Mouse (Mus musculus) natural killer cell, adult 2 months (primary cell): ENCODE data around the gene Olfr522.

ENCODE experiments used
- DNase-seq, 2 experiments: peaks; one replicate each; pipeline ENCODE4 v3.0.0; 2022; ENCODE audit warnings: low spot score in 2 of 2

Olfr522 gene

DNA sequence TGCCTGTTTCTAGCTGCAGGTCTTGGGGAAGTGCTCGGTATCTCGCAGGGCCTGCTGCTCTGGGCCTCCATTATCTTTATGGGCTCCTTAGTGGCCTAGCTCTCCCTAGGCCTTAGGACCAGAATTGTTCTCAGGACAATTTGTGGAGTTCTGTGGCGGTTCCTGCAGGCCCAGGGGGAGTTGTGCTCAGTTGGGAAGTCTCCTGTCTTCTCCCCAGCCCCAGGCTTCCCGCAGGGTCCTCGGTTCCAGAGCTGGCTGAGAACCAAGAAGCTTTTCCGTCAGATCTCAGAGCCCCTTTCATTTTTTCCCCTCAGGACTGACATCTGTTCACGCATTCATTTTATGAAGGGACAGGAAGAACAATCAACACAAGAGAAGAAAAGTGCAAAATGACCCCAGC, at the start of gene Olfr522:
Gene Olfr522, minus strand, starts transcription at position 101 of the 400 bp plus-strand sequence.
- DNase-seq: no peak

DNA sequence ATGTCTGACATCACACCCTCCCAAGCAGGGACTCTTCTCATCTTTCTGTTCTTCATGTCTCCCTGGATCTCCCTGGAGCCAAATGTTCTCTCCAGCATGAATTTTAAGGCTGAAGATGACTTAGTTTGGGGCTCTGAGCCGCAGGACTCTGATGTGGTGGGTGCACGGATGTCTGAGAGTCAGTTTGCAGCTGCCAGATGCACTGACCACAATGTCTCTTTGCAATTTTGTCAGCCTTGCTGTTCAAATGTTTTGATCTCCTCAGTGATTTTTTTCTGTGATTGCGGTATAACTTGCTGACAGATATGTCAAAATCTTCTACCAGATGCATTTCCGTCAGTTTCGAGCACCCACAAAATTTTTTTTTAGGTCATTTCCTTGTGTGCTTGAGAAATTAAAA, 49.3 kb upstream of the Olfr522 start:
- DNase-seq: peak; percentile 7 to 19

DNA sequence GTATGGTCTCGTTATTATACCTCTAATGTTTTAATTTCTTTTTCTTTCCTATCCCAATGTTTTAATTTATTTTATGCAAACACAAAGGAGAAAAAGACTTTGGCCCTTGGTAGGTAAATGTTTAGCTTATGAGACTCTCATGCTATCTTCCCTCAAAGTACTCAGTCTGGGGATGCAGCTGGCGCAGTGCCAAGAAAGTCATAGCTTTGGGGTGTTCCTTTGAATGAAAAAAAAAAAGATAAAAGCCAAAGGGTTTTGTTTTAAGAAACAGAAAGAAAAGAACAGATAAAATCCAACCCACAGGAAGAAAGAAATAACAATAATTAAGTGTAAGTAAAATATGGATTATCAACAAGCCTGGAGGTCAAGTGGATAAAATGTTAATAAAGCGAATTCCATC, 44.1 kb upstream of the Olfr522 start:
- no peak for DNase-seq

DNA sequence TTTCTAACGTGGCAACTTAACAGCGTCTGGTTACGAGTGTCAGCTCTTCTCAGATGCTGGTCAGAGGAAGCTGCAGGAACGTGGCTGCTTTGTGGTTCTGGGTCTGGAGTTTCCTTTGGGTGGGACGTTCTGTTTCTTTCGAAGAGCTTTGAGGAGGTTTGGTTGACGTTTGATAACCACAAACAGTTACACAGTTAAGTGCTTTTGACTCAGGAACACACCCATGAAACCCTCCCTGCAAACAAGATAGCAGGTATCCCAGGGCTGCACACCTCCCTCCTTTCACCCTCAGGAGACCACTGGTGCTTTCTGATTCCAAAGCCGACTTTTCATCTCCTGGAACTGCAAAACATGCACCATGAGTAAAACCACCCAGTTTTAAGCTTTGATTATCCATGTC, 43.6 kb upstream of the Olfr522 start:
- DNase-seq: peak; percentile 44 to 59

DNA sequence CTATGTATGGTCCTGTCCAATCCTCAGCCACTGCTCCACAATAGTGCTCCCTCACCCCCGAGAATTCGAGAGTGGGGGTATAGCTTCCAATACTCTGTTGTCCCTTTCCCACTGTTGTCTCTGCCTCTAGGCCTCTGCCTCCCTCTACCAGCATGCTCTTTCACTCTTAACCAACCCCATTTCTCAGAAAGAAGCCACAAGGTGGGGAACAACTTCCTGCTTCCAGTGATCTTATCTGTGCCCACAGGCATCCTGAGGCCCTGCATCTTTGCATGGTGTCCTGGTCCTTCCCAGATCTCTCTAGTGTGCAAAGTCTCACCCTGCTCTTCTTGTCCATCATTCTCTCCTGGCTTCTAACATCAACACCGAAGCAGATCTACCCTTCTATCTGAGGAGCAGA, 42.3 kb upstream of the Olfr522 start:
- no peak for DNase-seq

DNA sequence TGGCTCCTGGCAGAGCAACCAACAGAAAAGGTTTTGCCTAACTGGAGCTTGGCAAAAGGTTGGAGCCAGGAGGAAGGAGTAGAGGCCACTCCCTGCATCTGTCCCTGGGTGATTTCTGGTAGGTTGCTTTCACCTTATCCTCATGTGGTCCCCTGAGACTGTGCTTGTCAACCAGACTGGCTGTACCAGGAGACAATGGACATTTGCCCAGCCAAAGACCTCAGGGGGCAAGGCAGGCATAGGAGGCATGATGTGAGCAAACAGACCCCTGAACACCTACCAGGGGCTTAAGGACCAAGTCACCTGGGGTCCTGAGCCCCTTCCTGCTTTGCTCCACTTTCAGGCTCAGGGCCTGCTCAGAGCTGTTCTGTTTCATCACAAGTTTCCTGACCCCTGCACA, 41.3 kb upstream of the Olfr522 start, which contains the start of gene Olfr524:
Gene Olfr524, minus strand, starts transcription at position 101 of the 400 bp plus-strand sequence.
- no peak for DNase-seq

DNA sequence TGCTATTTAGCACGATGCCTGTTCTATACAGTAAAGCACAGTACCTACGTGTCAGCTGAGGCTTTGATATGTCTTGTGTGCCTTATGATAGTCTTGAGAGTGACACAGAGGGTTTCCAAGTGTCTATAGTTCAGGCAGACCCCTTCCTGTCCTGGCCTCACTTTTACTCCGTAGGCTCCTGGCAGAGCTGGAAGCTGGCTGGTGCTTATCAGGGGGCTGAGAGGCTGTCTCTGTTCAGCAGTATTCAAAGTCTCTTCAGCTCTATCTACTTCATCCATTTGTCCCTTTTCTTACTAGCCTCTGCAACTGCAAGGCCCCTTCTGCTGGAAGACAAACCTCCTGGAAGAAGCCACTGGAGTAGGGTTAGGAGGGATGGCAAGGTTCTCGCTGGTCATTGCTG, 36.5 kb upstream of the Olfr522 start:
- DNase-seq: no peak

DNA sequence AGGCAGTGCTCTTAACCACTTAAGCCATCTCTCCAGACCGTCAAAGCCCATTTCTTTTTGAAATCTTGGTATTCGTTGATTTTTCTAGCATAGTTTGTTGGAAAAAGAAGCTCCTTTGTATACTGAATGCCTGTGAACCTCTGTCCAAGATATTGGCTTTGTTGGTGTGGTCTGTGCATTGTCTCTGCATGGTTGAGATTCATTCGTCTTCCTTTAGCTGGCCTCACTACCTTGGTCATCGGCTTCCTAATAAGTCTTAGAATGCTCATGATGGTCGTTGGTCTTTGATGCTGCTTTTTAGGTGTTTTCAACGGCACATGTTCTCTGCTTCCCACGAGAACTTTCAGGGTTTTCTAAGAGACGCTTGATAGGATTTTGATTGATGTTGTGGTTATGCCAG, 31.4 kb upstream of the Olfr522 start:
- no peak for DNase-seq

DNA sequence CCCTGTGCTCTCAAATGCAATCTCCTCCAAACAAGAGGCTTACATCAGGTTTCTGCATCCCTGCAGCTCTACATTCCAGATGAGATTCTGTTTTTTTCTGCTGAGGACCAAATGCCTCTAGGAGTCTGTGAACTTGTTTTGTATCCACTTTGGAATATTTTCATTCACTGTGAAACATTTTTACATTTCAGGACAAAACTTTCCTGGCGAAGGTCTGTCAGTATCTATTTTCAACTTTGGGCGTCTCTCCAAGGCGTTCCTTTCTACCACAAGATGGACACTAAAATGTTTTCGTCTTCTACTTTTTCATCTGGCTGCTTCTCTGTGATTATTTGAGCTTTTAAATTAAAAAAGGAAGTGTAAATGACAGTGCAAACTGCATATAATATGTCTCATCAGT, 29.5 kb upstream of the Olfr522 start:
- DNase-seq: no peak

DNA sequence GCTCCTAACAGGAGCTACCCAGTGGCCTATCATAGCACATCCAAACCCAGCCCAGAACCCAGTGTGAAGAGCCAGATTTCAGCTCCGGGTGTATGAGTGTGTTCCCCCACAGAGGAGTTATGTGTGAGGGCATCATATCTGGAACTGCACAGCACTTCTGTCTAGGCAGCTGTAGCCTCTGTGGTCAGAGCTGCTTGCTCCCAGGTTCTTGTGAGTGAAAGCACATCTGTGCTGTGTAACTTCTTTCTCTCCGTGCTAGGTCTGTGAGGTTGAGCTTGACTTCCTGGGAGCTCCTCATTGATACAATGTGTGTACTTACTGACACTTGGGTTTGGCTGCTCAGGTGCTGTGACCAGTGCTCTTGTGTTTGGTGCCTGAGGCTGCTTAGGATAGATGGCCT, 28.3 kb upstream of the Olfr522 start:
- no peak for DNase-seq

DNA sequence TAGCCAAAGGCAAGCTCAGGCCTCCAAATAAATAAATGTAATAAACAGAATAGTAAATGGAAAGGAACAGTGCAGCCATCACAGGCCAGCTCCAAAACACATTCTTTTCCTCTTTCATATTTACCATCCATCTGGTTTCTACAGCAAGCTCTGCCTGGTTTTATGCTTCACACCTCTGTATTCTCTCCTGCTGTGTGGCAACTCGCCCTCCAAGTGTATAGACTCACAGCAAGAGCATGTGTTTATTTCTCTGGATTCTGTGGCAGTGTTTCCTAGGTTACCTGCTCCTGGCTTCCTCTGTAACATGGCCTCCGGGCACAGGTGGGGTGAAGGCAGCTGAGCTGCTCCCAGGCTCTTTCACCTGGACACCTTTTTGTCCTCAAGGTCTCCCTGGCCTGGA, 27.9 kb upstream of the Olfr522 start:
- no peak for DNase-seq

DNA sequence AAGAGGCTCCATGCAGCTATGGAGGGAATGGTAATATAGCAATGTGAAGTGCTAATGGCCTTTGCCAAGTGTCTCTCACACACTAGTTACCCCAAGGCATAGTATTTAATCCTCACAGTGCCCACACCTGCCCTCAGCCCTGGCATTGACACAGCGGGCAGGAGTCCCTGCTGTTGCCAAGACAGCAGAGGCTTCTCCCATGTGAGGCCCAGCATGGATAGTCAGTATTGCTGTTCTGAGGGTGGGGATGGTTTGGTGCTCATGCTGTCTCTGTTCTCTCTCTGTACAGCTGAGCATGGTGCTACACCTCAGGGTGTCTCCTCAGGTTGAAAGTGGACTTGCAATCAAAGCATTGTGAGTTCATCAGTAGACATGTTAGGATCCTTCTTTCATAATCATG, 25.9 kb upstream of the Olfr522 start:
- DNase-seq: no peak

DNA sequence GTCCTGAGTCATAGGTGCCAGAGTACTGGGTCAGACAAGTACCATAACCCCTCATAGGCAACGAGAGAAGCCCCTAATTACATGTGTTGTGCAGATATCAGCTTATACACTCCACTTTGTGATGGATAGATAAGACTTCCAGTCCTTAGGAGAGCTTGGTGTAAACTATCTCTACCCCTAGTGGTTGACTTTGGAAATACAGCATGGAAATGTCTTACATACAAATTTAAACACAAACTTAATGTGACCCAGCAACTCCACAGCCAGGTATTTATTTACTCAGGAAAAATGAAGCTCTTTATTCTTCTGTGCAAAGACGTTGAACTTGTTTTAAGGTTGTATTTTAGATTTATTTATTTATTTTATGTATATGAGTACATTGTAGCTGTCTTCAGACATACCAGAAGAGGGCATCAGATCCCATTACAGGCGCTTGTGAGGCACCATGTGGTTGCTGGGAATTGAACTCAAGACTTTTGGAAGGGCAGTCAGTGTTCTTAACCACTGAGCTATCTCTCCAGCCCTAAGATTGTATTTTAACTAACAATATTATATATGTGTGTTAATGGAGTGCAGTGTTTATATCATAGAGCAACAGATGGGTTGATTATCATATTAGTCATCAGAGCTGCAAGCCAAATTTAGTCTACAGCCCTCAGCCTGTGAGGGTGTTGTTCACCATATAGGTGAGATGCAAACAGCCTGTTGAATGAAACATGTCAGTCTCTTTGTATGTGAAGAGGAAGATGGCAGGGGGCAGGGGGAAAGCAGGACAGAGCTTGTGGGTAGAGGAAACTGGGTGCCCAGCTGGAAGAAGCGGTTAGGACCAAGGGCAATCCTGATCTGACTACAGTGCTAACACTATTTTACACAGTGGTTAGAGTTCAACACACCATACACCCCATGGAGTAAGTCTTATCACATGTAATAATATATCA, 24.1 kb upstream of the Olfr522 start:
- DNase-seq: no peak

DNA sequence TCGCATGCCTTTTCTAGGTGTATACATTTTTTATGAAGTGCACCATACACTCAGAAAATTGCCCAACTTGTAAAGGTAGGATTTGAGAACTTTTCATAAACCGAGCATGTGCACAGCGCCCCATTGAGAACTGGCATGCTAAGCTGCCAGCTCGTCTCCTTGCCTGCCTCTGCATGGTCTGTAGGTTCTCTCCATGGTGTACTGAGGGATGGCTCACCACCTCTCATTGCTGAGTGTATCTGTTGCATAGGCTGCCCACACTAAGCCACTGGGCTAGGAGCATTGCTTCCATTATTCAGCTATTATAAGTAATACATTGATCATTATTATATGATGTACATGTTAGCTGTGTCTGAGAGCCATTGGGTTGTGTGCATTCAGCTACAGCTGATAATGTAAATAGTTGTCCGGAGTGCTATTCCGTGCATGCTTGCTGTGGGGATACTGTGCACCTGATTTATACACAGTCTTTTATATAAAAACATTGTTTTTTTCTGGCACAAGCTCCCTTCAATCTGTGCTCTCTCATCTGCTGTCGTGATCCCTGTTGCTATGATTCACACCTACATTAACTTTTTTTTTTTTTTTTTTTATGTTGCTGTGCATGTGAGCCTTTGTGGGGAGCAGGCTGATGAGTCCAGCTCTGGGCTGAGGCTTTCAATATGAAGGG, 23.3 kb upstream of the Olfr522 start:
- DNase-seq: no peak

DNA sequence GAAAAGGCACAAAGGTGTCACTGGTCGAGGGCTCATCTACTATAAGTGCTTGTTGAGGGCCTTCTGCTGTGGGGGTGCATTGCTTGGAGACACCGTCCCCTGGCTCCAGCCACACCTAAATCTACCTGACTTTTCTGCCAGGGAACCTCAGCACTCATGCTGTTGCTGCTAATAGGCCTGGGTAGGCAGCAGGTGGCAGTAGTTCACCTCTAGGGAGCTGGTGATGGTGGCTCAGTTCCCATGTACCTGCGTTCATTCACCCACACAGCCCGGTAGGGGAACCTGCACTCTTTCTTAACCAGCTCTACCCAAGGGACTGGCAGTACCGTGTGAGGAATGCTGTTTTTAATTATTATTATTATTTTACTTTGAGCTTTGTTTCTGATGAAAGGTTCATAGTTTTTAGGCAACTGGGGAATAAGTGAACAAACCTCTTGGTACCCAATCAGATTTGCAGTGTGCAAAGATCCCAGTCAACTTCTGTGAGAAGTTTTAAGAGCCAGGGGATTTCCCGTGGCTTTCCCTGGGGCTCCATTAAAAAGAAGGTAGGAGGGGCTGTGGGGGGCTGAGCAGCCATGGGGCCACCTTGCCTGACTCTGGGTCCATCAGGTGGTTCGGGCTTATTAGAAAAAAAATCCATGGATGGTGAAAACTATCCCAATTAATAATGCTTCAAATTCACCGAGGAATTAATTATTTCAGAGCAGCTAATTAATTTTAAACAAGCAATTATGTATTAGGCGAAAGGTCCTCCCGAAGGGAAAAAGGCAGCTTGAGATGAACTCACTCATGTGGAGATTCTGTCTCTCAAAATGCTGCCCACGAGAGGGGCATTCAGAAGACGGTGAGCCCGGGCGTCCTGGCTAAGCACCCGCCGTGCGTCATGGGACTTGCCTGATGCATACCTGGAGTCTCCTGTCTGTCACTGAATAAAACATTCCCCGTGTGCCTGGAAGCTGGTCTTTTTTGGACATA, 22.4 kb upstream of the Olfr522 start:
- peak in 1 of 2 experiments; percentile 11 for DNase-seq

DNA sequence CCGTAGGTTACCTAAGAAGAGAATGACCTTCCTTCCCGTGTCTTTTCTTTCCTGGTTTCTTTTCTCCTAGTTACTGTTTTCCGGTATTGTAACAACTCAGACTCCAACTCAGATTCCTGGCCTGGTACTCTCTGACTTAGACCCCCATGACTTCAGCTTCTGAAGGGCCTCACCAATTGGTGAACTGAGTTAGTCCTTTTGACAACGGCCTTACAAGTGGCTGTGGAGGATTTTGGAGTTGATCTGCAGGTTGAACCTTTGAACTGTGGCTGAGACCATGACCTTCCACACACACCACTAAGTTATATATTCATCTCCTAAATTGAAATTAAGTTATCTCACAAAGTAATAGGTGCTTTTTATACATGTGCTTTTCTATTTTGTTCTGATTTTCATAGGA, 19.6 kb upstream of the Olfr522 start:
- no peak for DNase-seq

DNA sequence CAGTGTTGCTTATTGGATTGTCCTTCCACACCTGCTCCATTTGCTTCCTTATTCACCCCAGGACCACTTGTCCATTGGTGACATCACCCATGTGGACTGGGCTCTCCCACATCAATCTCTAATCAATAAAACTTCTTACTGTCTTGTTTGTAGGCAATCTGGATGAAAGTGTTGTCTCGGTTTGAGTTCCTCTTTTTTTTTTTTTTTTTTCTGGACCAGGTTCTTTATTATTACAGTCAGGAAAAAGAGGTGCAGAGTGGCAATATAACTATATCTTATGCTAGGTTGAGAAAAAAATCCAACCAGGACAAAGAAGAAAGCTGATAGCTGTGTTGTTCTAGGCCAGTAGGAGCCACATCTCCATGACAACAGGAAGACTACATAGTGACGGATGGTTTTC, 16.1 kb upstream of the Olfr522 start:
- DNase-seq: no peak

DNA sequence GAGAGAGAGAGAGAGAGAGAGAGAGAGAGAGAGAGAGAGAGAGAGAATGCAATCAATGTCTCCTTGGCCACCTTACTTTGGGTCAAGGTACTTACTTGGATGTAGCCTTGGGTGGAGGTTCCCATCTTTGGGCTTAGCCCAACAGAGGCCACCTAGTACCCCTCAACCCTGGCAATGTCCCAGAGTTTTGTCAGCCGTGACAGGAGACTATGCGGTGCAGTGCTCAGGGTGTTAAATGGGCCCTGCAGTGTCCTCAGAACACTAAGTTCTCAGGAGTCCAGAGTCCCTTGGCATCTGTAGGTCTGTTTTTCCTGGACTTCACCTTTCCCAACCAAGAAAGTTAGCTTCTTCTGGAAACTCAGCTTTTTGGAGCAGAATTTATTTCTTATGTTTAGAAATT, 14.6 kb upstream of the Olfr522 start:
- no peak for DNase-seq

DNA sequence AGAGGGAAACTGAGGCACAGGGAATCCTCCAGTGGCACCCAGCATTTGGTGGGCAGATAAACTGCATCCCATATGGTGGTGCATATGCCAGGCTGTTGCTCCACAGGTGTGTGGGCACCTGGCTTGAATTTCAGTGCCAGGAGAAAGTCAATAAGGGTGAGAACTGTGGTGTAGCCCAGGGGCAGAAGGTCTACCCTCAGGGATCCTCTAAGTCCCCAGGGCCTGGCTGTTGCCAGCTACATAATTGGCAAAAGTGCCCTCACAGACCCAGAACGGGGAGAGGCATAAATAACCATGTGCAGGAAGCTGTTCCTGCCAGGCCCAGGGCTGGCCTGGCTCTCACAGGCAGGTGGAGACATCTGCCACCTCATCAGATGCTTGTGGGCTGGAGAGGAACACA, 8.4 kb upstream of the Olfr522 start, which contains the start of gene Olfr523:
Gene Olfr523, plus strand, starts transcription at position 282 of the 400 bp plus-strand sequence.
- DNase-seq: no peak

DNA sequence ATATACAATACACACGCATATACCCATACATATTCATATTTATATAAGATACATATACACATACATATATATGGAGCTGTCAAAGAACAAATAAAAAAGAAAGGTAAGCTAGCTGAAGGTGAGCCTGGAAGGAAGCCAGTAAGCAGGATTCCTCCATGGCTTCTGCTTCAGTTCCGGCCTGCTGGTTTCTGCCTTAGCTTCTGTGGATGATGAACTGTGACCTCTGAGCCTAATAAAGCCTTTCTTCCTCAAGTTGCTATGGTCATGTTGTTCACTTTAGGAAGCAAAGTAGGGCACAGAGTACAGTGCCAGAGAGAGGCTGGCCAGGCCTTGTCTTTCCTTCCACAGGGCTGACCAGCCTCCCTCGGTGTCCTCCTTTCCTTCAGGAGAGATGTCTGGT, 6.3 kb upstream of the Olfr522 start:
- DNase-seq: no peak

DNA sequence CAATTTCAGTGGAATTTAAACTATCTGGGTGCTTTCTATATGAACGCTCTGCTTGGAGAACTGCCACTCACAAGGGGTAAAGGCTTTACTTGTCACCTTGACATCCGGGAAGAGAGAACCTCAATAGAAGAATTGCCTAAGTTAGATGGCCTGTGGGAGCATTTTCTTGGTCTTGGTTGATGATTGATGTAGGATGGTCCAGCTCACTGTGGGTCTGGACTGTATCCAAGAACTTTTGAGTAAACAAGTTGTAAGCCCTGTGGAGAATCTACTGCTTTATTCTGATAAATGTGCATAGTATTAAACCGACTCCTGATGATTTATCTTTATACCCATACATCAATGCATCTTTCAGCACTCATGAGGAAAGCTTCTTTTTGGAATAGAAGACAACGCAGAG, 4.8 kb upstream of the Olfr522 start:
- DNase-seq: no peak

DNA sequence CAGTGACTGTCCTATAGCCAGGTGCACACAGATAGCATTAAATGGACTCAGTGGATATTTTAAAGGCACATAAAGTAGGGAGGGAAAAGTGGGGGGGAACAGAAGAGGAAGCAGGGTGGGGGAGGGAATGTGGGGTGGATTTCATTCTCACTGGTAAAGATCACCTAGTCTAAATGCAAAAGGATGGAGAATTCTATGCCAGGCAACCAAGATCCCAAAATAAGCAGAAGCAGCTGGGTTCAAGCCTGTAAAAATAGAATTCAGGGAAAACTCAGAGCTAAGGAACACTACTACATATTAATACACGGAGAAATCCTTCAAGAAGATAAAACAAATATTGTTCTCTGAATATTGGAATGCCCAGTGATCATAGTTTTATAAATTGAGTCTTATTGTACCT, 3.4 kb upstream of the Olfr522 start:
- DNase-seq: no peak
